Mouse (Mus musculus) heart, adult 9 months (tissue): ENCODE data around the gene Clec16a.

Experiments used
- DNase-seq, 2 experiments: peaks; one replicate each; pipeline ENCODE4 v3.0.0; 2022; ENCODE audit warnings: low spot score in 2 of 2

Gene Clec16a

GRCm38 (mm10) chr16:10544995-10545622, at the start of gene Clec16a:
Gene Clec16a, plus strand, starts transcription at chr16:10545339.
- peak; percentile 91 to 96 for DNase-seq

GRCm38 (mm10) chr16:10495824-10496298, 49.3 kb upstream of the Clec16a start:
- DNase-seq, result no peak

GRCm38 (mm10) chr16:10498096-10498602, 47.0 kb upstream of the Clec16a start:
- DNase-seq, result no peak

DNA sequence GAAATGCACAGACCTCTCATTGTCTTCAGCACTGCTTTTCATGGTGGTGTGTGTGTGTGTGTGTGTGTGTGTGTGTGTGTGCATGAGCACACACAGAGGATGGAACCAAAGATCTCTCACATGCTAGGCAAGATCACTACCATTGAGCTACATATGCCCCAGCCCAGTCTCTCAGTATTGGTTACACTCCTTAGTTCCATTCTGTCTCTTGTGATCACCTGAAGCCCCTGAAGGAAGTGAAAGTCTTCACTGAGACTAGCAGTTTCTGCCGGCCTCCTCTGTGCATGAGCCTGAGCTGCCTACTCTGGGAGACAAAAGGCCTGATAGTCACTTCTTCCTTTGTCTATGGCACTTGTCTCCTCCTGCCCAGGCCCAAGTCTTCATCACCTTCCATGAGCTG, 46.0 kb upstream of the Clec16a start:
- no peak for DNase-seq

DNA sequence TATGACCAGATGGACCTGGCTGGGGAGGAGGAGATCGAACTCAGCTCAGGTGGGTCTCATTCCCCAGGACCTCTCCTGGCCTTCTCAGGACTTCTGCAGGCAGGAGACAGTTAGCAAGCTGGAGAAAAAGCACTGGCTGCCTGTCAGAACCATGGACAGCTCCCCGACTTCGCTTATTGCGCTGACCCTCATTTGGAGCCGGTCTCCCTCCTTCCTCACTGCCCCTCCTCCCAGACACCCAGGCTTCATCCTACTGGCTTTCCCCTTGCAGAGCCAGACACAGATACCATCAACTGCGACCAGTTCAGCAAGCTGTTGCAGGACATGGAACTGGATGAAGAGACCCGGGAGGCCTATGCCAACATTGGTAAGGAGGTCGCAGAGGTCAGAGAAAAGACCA, 43.3 kb upstream of the Clec16a start:
- no peak for DNase-seq

DNA sequence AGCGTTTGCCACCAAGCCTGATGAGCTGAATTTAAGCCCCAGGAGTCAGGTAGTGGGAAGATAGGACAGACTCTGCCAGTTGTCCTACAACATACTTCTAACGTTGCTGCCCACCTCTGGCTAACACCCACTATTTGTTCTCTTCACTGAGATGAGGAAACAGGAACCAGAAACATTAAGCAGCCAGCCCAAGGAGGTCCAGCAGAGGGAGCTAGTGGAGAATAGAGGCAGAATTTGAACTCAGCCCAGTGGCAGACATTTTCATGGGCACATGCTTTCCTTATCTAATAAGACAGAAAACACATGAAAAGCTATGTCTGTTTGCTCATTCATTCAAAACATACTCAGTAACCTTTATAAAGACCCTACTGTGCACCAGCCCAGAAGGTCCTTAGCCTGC, 42.1 kb upstream of the Clec16a start:
- DNase-seq, result no peak

DNA sequence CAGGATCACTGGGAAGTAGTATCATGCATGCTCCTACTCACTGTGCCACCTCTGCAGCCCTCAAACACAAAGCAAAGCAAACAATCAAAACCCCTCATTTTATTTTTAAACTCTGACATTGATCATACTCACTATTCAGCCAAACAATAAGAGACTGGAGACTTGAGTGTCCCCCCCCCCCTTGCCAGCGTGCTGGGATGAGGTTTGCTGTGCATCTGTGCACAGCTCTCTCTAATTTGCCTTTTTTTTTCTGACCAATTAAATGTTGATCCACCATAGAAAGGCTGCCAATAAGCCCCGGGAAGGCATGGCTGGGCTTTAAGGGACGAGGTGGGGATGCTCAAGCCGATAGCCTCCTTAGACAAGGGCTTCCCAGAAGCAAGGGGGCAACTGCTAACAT, 37.7 kb upstream of the Clec16a start:
- no peak for DNase-seq

GRCm38 (mm10) chr16:10508691-10509090, 36.4 kb upstream of the Clec16a start:
- DNase-seq, result no peak

- peak in 1 of 2 experiments; percentile 21 for DNase-seq
Measured at GRCm38 (mm10) chr16:10510477-10511133, 34.5 kb upstream of the Clec16a start.

DNA sequence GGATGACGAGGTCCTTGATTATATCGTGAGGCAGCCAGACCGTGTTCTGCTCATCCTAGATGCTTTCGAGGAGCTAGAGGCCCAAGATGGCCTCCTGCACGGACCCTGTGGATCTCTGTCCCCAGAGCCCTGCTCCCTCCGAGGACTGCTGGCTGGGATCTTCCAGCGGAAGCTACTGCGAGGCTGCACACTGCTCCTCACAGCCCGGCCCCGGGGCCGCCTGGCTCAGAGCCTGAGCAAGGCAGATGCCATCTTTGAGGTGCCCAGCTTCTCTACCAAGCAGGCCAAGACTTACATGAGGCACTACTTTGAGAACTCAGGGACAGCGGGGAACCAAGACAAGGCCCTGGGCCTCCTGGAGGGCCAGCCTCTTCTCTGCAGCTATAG, 34.0 kb upstream of the Clec16a start:
- DNase-seq, result no peak

DNA sequence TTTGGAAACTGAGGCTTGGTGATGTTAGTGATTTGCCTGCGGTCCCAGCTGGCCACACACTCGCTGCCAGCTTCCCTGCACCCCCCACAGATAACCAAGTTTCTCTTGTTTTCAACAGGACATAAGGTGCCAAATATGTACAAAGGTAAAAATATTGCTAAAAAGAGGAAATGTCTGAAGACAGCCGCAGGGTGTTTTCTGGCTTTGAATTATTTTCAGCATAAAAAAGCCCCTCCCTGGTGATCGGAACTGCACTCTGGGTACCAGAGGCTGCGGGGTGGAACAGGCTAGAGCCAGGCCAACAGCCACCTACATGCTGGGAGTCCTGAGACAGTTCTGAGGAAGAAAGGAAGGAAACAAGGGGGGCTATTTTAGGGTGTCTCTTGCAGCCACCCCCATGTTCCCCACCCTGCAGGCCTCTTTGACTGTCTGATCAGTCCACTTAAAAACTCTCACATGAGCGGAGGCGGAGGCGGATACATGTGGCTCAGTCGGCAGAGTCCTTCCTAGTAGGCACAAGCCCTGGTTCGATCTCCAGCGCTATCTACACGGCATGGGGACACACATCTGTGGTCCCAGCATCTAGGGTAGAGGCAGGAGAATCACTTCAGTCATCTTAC, 29.1 kb upstream of the Clec16a start:
- DNase-seq, result no peak

GRCm38 (mm10) chr16:10518030-10518429, 27.1 kb upstream of the Clec16a start:
- no peak for DNase-seq

- peak; percentile 56 to 68 for DNase-seq
Measured at GRCm38 (mm10) chr16:10520908-10521614, 24.1 kb upstream of the Clec16a start.

GRCm38 (mm10) chr16:10522811-10523210, 22.3 kb upstream of the Clec16a start:
- peak in 1 of 2 experiments; percentile 50 for DNase-seq

- no peak for DNase-seq
Measured at GRCm38 (mm10) chr16:10523650-10524049, 21.5 kb upstream of the Clec16a start.

GRCm38 (mm10) chr16:10524866-10525609, 20.1 kb upstream of the Clec16a start:
- DNase-seq, result no peak

DNA sequence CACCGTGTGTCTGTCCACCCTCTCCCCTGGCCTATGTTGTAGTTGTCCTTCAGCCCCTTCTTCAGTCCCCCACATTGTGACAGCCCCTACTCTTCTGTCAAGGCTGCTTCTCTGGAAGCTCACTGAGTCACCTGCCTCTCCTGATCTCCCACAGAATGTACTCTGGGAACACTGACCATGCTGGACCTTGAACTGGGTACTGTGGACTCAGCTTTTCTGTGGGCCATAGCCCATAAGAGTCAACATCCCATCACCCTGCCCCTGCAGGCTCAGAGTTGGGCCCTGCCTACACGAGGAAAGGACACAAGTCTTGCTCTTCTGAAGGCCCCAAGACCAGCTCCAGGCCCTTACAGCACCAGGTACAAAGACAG, 19.5 kb upstream of the Clec16a start:
- no peak for DNase-seq

DNA sequence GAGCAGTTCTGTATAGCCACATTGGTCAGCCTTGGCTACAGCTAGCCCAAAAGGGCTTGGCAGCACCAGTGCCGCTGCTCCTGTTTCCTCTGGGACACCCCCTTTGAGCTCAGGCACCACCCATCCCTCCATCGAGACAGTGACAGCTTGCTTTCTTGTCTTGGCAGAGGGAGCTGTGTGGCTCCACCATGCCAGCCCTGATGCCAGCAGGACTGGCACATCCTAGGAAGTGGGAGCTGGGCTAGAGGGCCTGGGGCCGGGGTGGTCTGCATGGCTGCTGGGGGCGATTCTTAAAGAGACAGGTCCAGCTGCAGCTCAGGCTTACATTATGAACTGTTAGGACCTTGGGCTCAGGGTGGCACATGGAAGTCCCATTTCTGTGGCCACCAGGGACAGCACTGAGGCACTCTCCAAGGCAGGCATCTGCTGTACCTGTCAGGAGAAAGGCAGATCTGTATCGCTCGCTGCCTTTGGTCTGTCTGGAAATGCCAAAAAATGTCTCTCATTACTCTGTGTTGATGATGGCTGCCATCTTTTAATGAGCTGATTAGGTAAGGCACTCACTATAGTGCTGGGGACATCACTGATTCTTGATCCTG, 18.0 kb upstream of the Clec16a start:
- no peak for DNase-seq

- no peak for DNase-seq
Measured at GRCm38 (mm10) chr16:10528382-10528781, 16.8 kb upstream of the Clec16a start.

GRCm38 (mm10) chr16:10530179-10530578, 15.0 kb upstream of the Clec16a start:
- no peak for DNase-seq

- no peak for DNase-seq
Measured at GRCm38 (mm10) chr16:10533781-10534180, 11.4 kb upstream of the Clec16a start.
